In the genomic region with DNA sequence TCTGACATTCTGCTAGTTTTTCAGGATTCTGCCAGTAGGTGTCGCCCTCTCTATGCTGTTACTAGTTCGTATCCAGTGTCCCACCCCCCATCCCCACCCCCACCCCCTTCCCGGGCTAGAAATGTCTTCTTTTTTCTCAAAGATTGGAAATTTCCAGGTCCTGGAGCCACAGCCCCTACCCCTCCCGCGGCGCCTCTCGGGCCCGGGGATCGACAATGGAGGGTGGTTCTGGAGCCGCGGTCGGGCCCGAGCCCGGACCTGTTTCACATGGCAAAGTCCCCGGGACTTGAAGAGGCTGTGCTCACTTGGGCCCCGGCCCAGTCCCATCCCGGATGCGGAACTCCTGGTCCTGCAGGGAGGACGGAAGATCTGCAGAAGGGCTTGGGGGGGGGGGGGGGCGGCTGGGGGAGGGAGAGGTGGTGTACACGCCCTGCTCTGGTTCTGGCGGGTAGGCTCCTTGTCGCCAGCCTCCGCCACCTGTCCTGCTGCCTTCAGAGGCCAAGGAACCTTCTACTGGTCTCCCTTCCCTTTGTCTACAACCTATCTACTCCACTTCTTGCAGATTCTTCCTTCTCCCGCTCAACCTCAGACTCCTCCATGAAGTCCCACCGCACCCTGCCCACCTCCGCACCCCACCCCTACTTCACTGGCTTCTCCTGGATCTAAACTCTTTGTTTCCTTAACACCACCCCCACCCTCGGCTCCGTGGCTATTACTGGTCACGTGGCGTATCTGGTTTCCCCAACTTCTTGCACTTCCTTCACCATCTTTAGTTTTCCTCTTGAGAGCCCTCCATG, we compare ENCODE assay signal across 9 mouse cellular contexts. TPM values are rescaled to one million over a fixed set of nuclear protein-coding genes. Genes with fewer than 3 reads are reported as not detected.
DNase-seq lines count a peak whose midpoint lies in the region; ATAC-seq lines count a peak whose summit lies in the region.
"Had no signal": no experiment of that assay in that cellular context is flagged by ENCODE, and none has a peak within 500 bp of the region (broad histone marks: within the 10 kb centered on the region; RNA-seq: fewer than 3 reads in every experiment).

No protein-coding gene starts in this region.

- no peaks in the 10 kb centered on the region for H3K36me3 ChIP-seq in erythroblast, embryonic 14.5 days (ENCODE audit: control insufficient read depth)
- H3K36me3 ChIP-seq in limb, embryonic 10.5 days = no peaks in the 10 kb centered on the region
- no peaks in the 10 kb centered on the region for H3K36me3 ChIP-seq in midbrain, embryonic 12.5 days

- H3K9ac ChIP-seq in midbrain, embryonic 12.5 days (replicated peaks) = peak overlapping the region; percentile 72

- H3K4me2 ChIP-seq in midbrain, embryonic 12.5 days (replicated peaks) = peak overlapping the region; percentile 73

- WGBS in limb, embryonic 10.5 days = 8% methylated on average over 29 of the region's 31 CpGs
- WGBS in midbrain, embryonic 12.5 days = 5% methylated on average over 26 of the region's 31 CpGs

- H3K9me3 ChIP-seq in erythroblast, embryonic 14.5 days (ENCODE audit: control insufficient read depth, low read length) = peaks cover 2% of the 10 kb centered on the region; the same call in 1 of the 2 replicates
- H3K9me3 ChIP-seq in limb, embryonic 10.5 days (replicated peaks) = no peaks in the 10 kb centered on the region
- no peaks in the 10 kb centered on the region for H3K9me3 ChIP-seq in midbrain, embryonic 12.5 days

- H3K27ac ChIP-seq in limb, embryonic 10.5 days = peak overlapping the region; percentile 96
- no peak overlapping the region for H3K27ac ChIP-seq in midbrain, embryonic 12.5 days (replicated peaks)

- ATAC-seq in erythroblast, adult 5-6 weeks (replicated peaks; ENCODE audit: low FRiP score, poor library complexity, severe bottlenecking) = no peak
- peak; percentile 56; the same call in 1 of the 2 replicates for ATAC-seq in midbrain, embryonic 12.5 days (ENCODE audit: low FRiP score, low read depth)
- ATAC-seq: Patski had no signal

- H3K4me3 ChIP-seq in erythroblast, embryonic 14.5 days (replicated peaks) = peak overlapping the region; percentile 44
- peak overlapping the region; percentile 58 for H3K4me3 ChIP-seq in limb, embryonic 10.5 days
- H3K4me3 ChIP-seq in midbrain, embryonic 12.5 days = peak overlapping the region; percentile 50

- H3K27me3 ChIP-seq in erythroblast, embryonic 14.5 days (ENCODE audit: control insufficient read depth) = peaks cover 8% of the 10 kb centered on the region
- no peaks in the 10 kb centered on the region for H3K27me3 ChIP-seq in limb, embryonic 10.5 days (ENCODE audit: low read depth, poor library complexity, severe bottlenecking)
- 0 out of 2 replicates have a peak, but pooled peaks cover 4% of the 10 kb centered on the region for H3K27me3 ChIP-seq in midbrain, embryonic 12.5 days

- peak; percentile 89 for DNase-seq in embryo, embryonic 9.5 days (ENCODE audit: extremely low spot score)
- peak; percentile 98 for DNase-seq in heart, adult 11 months
- DNase-seq in kidney, adult 11 months = peak; percentile 78
- DNase-seq in limb, embryonic 10.5 days (ENCODE audit: low spot score) = peak; percentile 88
- DNase-seq in spleen, postnatal 36 days (ENCODE audit: low spot score in 2 of 2) = peak; percentile 10 to 38

- peaks cover 3% of the 10 kb centered on the region for H3K4me1 ChIP-seq in erythroblast, embryonic 14.5 days (ENCODE audit: control insufficient read depth)
- H3K4me1 ChIP-seq in limb, embryonic 10.5 days = peaks cover 11% of the 10 kb centered on the region
- H3K4me1 ChIP-seq in midbrain, embryonic 12.5 days = peaks cover 6% of the 10 kb centered on the region

RNA-seq across cellular contexts. Expression of a gene that starts 25.7 kb away (rescaled TPM):
- polyA plus RNA-seq in erythroblast, embryonic 14.5 days (2012) = 5.5 and 7.4 TPM in 2 replicates
- 5.0 and 6.0 TPM in 2 replicates for total RNA-seq in erythroblast, adult 5-6 weeks (2015; ENCODE audit: low replicate concordance)
- total RNA-seq in erythroblast, adult 5-6 weeks (2017; ENCODE audit: low replicate concordance) = 7.7 and 9.4 TPM in 2 replicates
- 80.3 and 88.1 TPM in 2 replicates for polyA plus RNA-seq in limb, embryonic 10.5 days (2016; fragmentation: Nextera tagmentation; extraction: Ambion mirVana)
- polyA plus RNA-seq in midbrain, embryonic 12.5 days (2016; fragmentation: Nextera tagmentation; extraction: Ambion mirVana) = 62.1 and 72.9 TPM in 2 replicates

RNA-seq across cellular contexts. Expression of a gene that starts 48.8 kb away (rescaled TPM):
- 0.05 TPM in 2 replicates for polyA plus RNA-seq in erythroblast, embryonic 14.5 days (2012)
- not detected in 2 replicates for total RNA-seq in erythroblast, adult 5-6 weeks (2015; ENCODE audit: low replicate concordance)
- total RNA-seq in erythroblast, adult 5-6 weeks (2017; ENCODE audit: low replicate concordance) = 0.42 TPM in 1 of 2 replicates, not detected in the other
- 38.7 and 41.1 TPM in 2 replicates for polyA plus RNA-seq in limb, embryonic 10.5 days (2016; fragmentation: Nextera tagmentation; extraction: Ambion mirVana)
- polyA plus RNA-seq in midbrain, embryonic 12.5 days (2016; fragmentation: Nextera tagmentation; extraction: Ambion mirVana) = 26.5 and 27.5 TPM in 2 replicates

Comparison
In these comparisons a context has a peak if more than half of its experiments do, and no peak if none do; other contexts are left out.
1. DNase-seq: peak in every context shown above with its lines; median percentile 98 in heart, adult 11 months; 89 in embryo, embryonic 9.5 days; 88 in limb, embryonic 10.5 days; 78 in kidney, adult 11 months; 24 in spleen, postnatal 36 days.
2. RNA of a gene that starts 48.8 kb away (polyA plus RNA-seq): 38.7 to 41.1 TPM in limb, embryonic 10.5 days and 26.5 to 27.5 TPM in midbrain, embryonic 12.5 days; 0.05 TPM in erythroblast, embryonic 14.5 days; every median in the first group is over 10 times any median in the second.
3. Peak in every context shown above with its lines, with median percentiles within 50 percentile points of each other: H3K4me3 ChIP-seq.